8 mouse cellular contexts compared by ENCODE assay signal in genomic region chr5:138187661-138188306, GRCm38 (mm10). TPM values are rescaled to one million over a fixed set of nuclear protein-coding genes. Genes with fewer than 3 reads are reported as not detected.
DNase-seq lines count a peak whose midpoint lies in the region; ATAC-seq lines count a peak whose summit lies in the region.

No protein-coding gene starts in this region.

- peak overlapping the region; percentile 68 for H3K4me3 ChIP-seq in forebrain, embryonic 16.5 days (replicated peaks; ENCODE audit: low read length)
- H3K4me3 ChIP-seq in lung, embryonic 15.5 days = peak overlapping the region; percentile 67

- H3K4me1 ChIP-seq in forebrain, embryonic 16.5 days (replicated peaks; ENCODE audit: control insufficient read depth, insufficient read depth, low read length) = peaks cover 14% of the 10 kb centered on the region
- H3K4me1 ChIP-seq in lung, embryonic 15.5 days = peaks cover 17% of the 10 kb centered on the region

- DNase-seq in Muller cell, postnatal 12 days (ENCODE audit: inconsistent ontology term) = peak; percentile 85
- peak; percentile 78 to 85 for DNase-seq in cerebellum, adult 18-20 months
- DNase-seq in layer of hippocampus, adult 8-10 months (ENCODE audit: low spot score in 2 of 2) = peak; percentile 75 to 76
- peak; percentile 45 for DNase-seq in ovary, postnatal 14 days (ENCODE audit: low spot score)
- DNase-seq in thymus, postnatal 14 days = peak; percentile 73

- no peaks in the 10 kb centered on the region for H3K9me3 ChIP-seq in forebrain, embryonic 16.5 days (ENCODE audit: control insufficient read depth, low read length)
- H3K9me3 ChIP-seq in lung, embryonic 15.5 days = no peaks in the 10 kb centered on the region

- peak overlapping the region; percentile 90 for H3K4me2 ChIP-seq in forebrain, embryonic 16.5 days (ENCODE audit: low read length)
- H3K4me2 ChIP-seq in lung, embryonic 15.5 days = peak overlapping the region; percentile 62

- H3K27me3 ChIP-seq in forebrain, embryonic 16.5 days (replicated peaks; ENCODE audit: control insufficient read depth, insufficient read depth, low read length) = no peaks in the 10 kb centered on the region
- H3K27me3 ChIP-seq in lung, embryonic 15.5 days = no peaks in the 10 kb centered on the region

- peak; percentile 93 for ATAC-seq in forebrain, embryonic 16.5 days
- peak; percentile 71 to 80 for ATAC-seq in hematopoietic stem cell, adult 5-6 weeks (replicated peaks in 1 of 2; ENCODE audit: insufficient read depth in 1 of 2, low FRiP score in 2 of 2, low TSS enrichment in 1 of 2, low read depth in 1 of 2, poor library complexity in 2 of 2, severe bottlenecking in 2 of 2)
- peak; percentile 82; the same call in 1 of the 2 replicates for ATAC-seq in lung, embryonic 15.5 days (ENCODE audit: borderline replicate concordance, extremely low read depth, low FRiP score, low TSS enrichment)

- peak overlapping the region; percentile 78 for H3K27ac ChIP-seq in forebrain, embryonic 16.5 days (ENCODE audit: low read length)
- H3K27ac ChIP-seq in lung, embryonic 15.5 days = peak overlapping the region; percentile 38

- peaks cover 4% of the 10 kb centered on the region; the same call in 1 of the 2 replicates for H3K36me3 ChIP-seq in forebrain, embryonic 16.5 days (ENCODE audit: control insufficient read depth, insufficient read depth)
- H3K36me3 ChIP-seq in lung, embryonic 15.5 days = peaks cover 14% of the 10 kb centered on the region; the same call in 1 of the 2 replicates

- peak overlapping the region; percentile 84 for H3K9ac ChIP-seq in forebrain, embryonic 16.5 days (replicated peaks; ENCODE audit: low read depth, low read length)
- peak overlapping the region; percentile 66 for H3K9ac ChIP-seq in lung, embryonic 15.5 days

- whole genome bisulfite sequencing in forebrain, embryonic 16.5 days = under 1% methylated on average over 10 of the region's 10 CpGs
- 0% methylated on average over 10 of the region's 10 CpGs for WGBS in lung, embryonic 15.5 days

RNA-seq across cellular contexts. Expression of gene Cnpy4, which starts 0.5 kb away (rescaled TPM):
- 39.8 and 40.8 TPM in 2 replicates for polyA plus RNA-seq in forebrain, embryonic 16.5 days (2015; fragmentation: Nextera tagmentation; extraction: Ambion mirVana)
- total RNA-seq in hematopoietic stem cell, adult 5-6 weeks (2017) = 46.3 and 53.8 TPM in 2 replicates
- total RNA-seq in layer of hippocampus, adult 8-10 months (2022) = 10 to 100 TPM; 12.1 to 14.7 (median 13.6) TPM
- polyA plus RNA-seq in lung, embryonic 15.5 days (2015; fragmentation: Nextera tagmentation; extraction: Ambion mirVana) = 61.0 and 63.5 TPM in 2 replicates

RNA-seq across cellular contexts. Expression of gene Taf6, which starts 0.5 kb away (rescaled TPM):
- polyA plus RNA-seq in forebrain, embryonic 16.5 days (2015; fragmentation: Nextera tagmentation; extraction: Ambion mirVana) = 83.2 and 87.6 TPM in 2 replicates
- 30.3 and 40.9 TPM in 2 replicates for total RNA-seq in hematopoietic stem cell, adult 5-6 weeks (2017)
- total RNA-seq in layer of hippocampus, adult 8-10 months (2022) = 10 to 100 TPM; 37.9 to 42.7 (median 39.1) TPM
- 86.7 and 92.3 TPM in 2 replicates for polyA plus RNA-seq in lung, embryonic 15.5 days (2015; fragmentation: Nextera tagmentation; extraction: Ambion mirVana)

RNA-seq across cellular contexts. Expression of gene Mblac1, which starts 6.3 kb away (rescaled TPM):
- 12.9 and 13.2 TPM in 2 replicates for polyA plus RNA-seq in forebrain, embryonic 16.5 days (2015; fragmentation: Nextera tagmentation; extraction: Ambion mirVana)
- 2.8 and 3.5 TPM in 2 replicates for total RNA-seq in hematopoietic stem cell, adult 5-6 weeks (2017)
- 10 to 100 TPM in 2 of 4 experiments, 1 to 10 TPM in 2; 7.4 to 11.1 (median 9.5) TPM for total RNA-seq in layer of hippocampus, adult 8-10 months (2022)
- 9.1 and 9.7 TPM in 2 replicates for polyA plus RNA-seq in lung, embryonic 15.5 days (2015; fragmentation: Nextera tagmentation; extraction: Ambion mirVana)

RNA-seq across cellular contexts. Expression of gene Mcm7, which starts 15.6 kb away (rescaled TPM):
- polyA plus RNA-seq in forebrain, embryonic 16.5 days (2015; fragmentation: Nextera tagmentation; extraction: Ambion mirVana) = 173 and 191 TPM in 2 replicates
- 449 and 495 TPM in 2 replicates for total RNA-seq in hematopoietic stem cell, adult 5-6 weeks (2017)
- 10 to 100 TPM; 14.1 to 17.9 (median 16.0) TPM for total RNA-seq in layer of hippocampus, adult 8-10 months (2022)
- 216 and 228 TPM in 2 replicates for polyA plus RNA-seq in lung, embryonic 15.5 days (2015; fragmentation: Nextera tagmentation; extraction: Ambion mirVana)

RNA-seq across cellular contexts. Expression of gene Ap4m1, which starts 16.0 kb away (rescaled TPM):
- polyA plus RNA-seq in forebrain, embryonic 16.5 days (2015; fragmentation: Nextera tagmentation; extraction: Ambion mirVana) = 27.8 and 31.9 TPM in 2 replicates
- total RNA-seq in hematopoietic stem cell, adult 5-6 weeks (2017) = 34.8 and 50.0 TPM in 2 replicates
- total RNA-seq in layer of hippocampus, adult 8-10 months (2022) = 10 to 100 TPM; 24.7 to 32.5 (median 28.9) TPM
- 22.8 and 26.2 TPM in 2 replicates for polyA plus RNA-seq in lung, embryonic 15.5 days (2015; fragmentation: Nextera tagmentation; extraction: Ambion mirVana)

Comparison
In these comparisons a context has a peak if more than half of its experiments do, and no peak if none do; other contexts are left out.
1. Peak in every context shown above with its lines: DNase-seq, ATAC-seq, H3K4me3 ChIP-seq and H3K27ac ChIP-seq.